7 mouse cellular contexts compared by ENCODE assay signal in genomic region chr14:24841715-24842496, GRCm38 (mm10).
DNase-seq lines count a peak whose midpoint lies in the region; ATAC-seq and TF ChIP-seq lines count a peak whose summit lies in the region.

No protein-coding gene starts in this region.

- H3K9me3 ChIP-seq in forebrain, postnatal 0 days (ENCODE audit: low read length): no peaks in the 10 kb centered on the region
- no peaks in the 10 kb centered on the region for H3K9me3 ChIP-seq in neural tube, embryonic 15.5 days (replicated peaks)
- H3K9me3 ChIP-seq in kidney, embryonic 14.5 days (ENCODE audit: control insufficient read depth, low read length): no peaks in the 10 kb centered on the region

- peak; percentile 95 for ATAC-seq in forebrain, postnatal 0 days
- ATAC-seq in neural tube, embryonic 15.5 days (ENCODE audit: low FRiP score): peak; percentile 88
- ATAC-seq in erythroid progenitor cell, adult 5-6 weeks (replicated peaks; ENCODE audit: low FRiP score, poor library complexity, severe bottlenecking): no peak
- ATAC-seq in kidney, embryonic 14.5 days (ENCODE audit: low FRiP score, low TSS enrichment): no peak

- H3K4me3 ChIP-seq in forebrain, postnatal 0 days (ENCODE audit: low read depth, low read length): no peak overlapping the region
- no peak overlapping the region for H3K4me3 ChIP-seq in left cerebral cortex, adult 2 months
- H3K4me3 ChIP-seq in neural tube, embryonic 15.5 days (replicated peaks): no peak overlapping the region
- no peak overlapping the region for H3K4me3 ChIP-seq in kidney, embryonic 14.5 days (ENCODE audit: low read length)

- 10% methylated on average over 17 of the region's 17 CpGs for WGBS in forebrain, postnatal 0 days
- 15% methylated on average over 17 of the region's 17 CpGs for WGBS in neural tube, embryonic 15.5 days
- WGBS in kidney, embryonic 14.5 days: 68% methylated on average over 17 of the region's 17 CpGs

- no peak for TF ChIP-seq CTCF in forebrain, postnatal 0 days (IDR thresholded peaks at IDR 0.05; ENCODE audit: low read depth)
- no peak for TF ChIP-seq CTCF in left cerebral cortex, adult 2 months (IDR thresholded peaks at IDR 0.05)

- no peaks in the 10 kb centered on the region for H3K36me3 ChIP-seq in forebrain, postnatal 0 days (ENCODE audit: insufficient read depth)
- no peaks in the 10 kb centered on the region for H3K36me3 ChIP-seq in neural tube, embryonic 15.5 days
- H3K36me3 ChIP-seq in kidney, embryonic 14.5 days (ENCODE audit: control insufficient read depth, insufficient read depth, low read length): no peaks in the 10 kb centered on the region

- H3K4me2 ChIP-seq in forebrain, postnatal 0 days (ENCODE audit: low read depth): 0 out of 2 replicates have a peak overlapping the region, but pooled peaks have one; percentile 14
- peak overlapping the region; percentile 19 for H3K4me2 ChIP-seq in neural tube, embryonic 15.5 days
- no peak overlapping the region for H3K4me2 ChIP-seq in kidney, embryonic 14.5 days (replicated peaks; ENCODE audit: low read depth, low read length)

- peak overlapping the region; percentile 43; the same call in 1 of the 2 replicates for H3K9ac ChIP-seq in forebrain, postnatal 0 days
- H3K9ac ChIP-seq in neural tube, embryonic 15.5 days (replicated peaks): no peak overlapping the region
- no peak overlapping the region for H3K9ac ChIP-seq in kidney, embryonic 14.5 days (ENCODE audit: low read depth, low read length)

- intact Hi-C loops in left cerebral cortex, adult 2 months (cut with DNase I): no loop called here

- no peaks in the 10 kb centered on the region for H3K27me3 ChIP-seq in forebrain, postnatal 0 days (ENCODE audit: insufficient read depth, low read length)
- H3K27me3 ChIP-seq in neural tube, embryonic 15.5 days (replicated peaks): no peaks in the 10 kb centered on the region
- no peaks in the 10 kb centered on the region for H3K27me3 ChIP-seq in kidney, embryonic 14.5 days (ENCODE audit: control insufficient read depth, insufficient read depth, low read length)

- peak overlapping the region; percentile 94 for H3K27ac ChIP-seq in forebrain, postnatal 0 days (ENCODE audit: low read depth, low read length)
- peak overlapping the region; percentile 89 for H3K27ac ChIP-seq in left cerebral cortex, adult 2 months
- peak overlapping the region; percentile 92 for H3K27ac ChIP-seq in neural tube, embryonic 15.5 days (replicated peaks)
- H3K27ac ChIP-seq in kidney, embryonic 14.5 days (ENCODE audit: low read depth, low read length): no peak overlapping the region

- peaks cover 25% of the 10 kb centered on the region for H3K4me1 ChIP-seq in forebrain, postnatal 0 days (ENCODE audit: insufficient read depth)
- peaks cover 31% of the 10 kb centered on the region for H3K4me1 ChIP-seq in neural tube, embryonic 15.5 days
- H3K4me1 ChIP-seq in kidney, embryonic 14.5 days (ENCODE audit: control insufficient read depth, insufficient read depth, low read length): peaks cover 11% of the 10 kb centered on the region; the same call in 1 of the 2 replicates

- DNase-seq in cerebellum, postnatal 36 days: peak; percentile 32 to 38
- DNase-seq in forebrain, postnatal 0 days: peak; percentile 95
- peak; percentile 70 to 80 for DNase-seq in left cerebral cortex, adult 2 months (ENCODE audit: extremely low spot score in 1 of 2, low spot score in 2 of 2)
- DNase-seq in heart, adult 11 months: no peak

Comparison
In these comparisons a context has a peak if more than half of its experiments do, and no peak if none do; other contexts are left out.
1. ATAC-seq: peak in forebrain, postnatal 0 days (single experiment) and neural tube, embryonic 15.5 days (single experiment); none in erythroid progenitor cell, adult 5-6 weeks (single experiment) and kidney, embryonic 14.5 days (single experiment).